Mouse (Mus musculus) liver, embryonic 16.5 days (tissue): ENCODE results near the gene Lztfl1. TPM values are rescaled to one million over a fixed set of nuclear protein-coding genes. Genes with fewer than 3 reads are reported as not detected.

Experiments
- ATAC-seq: fragments of 200-750 bp; cut with Nextera tagmentation; 2 replicates; pipeline ENCODE4 v1.8.0; 2017; ENCODE audit warnings: low read depth, mild to moderate bottlenecking, moderate number of reproducible peaks, moderate library complexity
- H3K27ac ChIP-seq: fragments of 300-500 bp; sonication (generic); 2 replicates; pipeline ENCODE4 v1.5.1; 2014; ENCODE audit warnings: mild to moderate bottlenecking, low read length
- H3K27me3 ChIP-seq: fragments of 300-500 bp; sonication (generic); 2 replicates; pipeline ENCODE4 v1.6.1; 2014; ENCODE audit warnings: low read depth, low read length, mixed read lengths; ENCODE audit not compliant: control insufficient read depth, insufficient read depth
- H3K36me3 ChIP-seq: fragments of 300-500 bp; sonication (generic); 2 replicates; pipeline ENCODE4 v1.6.1; 2014; ENCODE audit warnings: mild to moderate bottlenecking; ENCODE audit not compliant: control insufficient read depth, insufficient read depth
- H3K4me1 ChIP-seq: fragments of 300-500 bp; sonication (generic); 2 replicates; pipeline ENCODE4 v1.6.1; 2014; ENCODE audit warnings: low read depth, low read length, mixed read lengths; ENCODE audit not compliant: control insufficient read depth
- H3K4me2 ChIP-seq: fragments of 300-500 bp; sonication (generic); 2 replicates; pipeline ENCODE4 v1.6.1; 2014; ENCODE audit warnings: low read depth, low read length, mixed read lengths
- H3K4me3 ChIP-seq: fragments of 300-500 bp; sonication (generic); 2 replicates; pipeline ENCODE4 v1.5.1; 2014; ENCODE audit warnings: low read depth, mild to moderate bottlenecking, low read length
- H3K9ac ChIP-seq: fragments of 300-500 bp; sonication (generic); 2 replicates; pipeline ENCODE4 v1.6.1; 2014; ENCODE audit warnings: low read depth, low read length
- H3K9me3 ChIP-seq: fragments of 300-500 bp; sonication (generic); replicated peaks from 2 replicates; pipeline ENCODE4 v1.6.1; 2016; ENCODE audit warnings: low read length; ENCODE audit not compliant: control insufficient read depth
- WGBS: fragments of 180-500 bp; shearing (Covaris S2); extraction: QIAGEN DNeasy Blood & Tissue Kit; methylation state at CpG from one replicate; pipeline ENCODE4 v1.1.7; 2014; ENCODE audit not compliant: insufficient replicate concordance; 5-methylcytosine and 5-hydroxymethylcytosine counted together
- polyA plus RNA-seq: library from polyadenylated mRNA; unstranded; fragments of >200 nt; fragmentation: Nextera tagmentation; extraction: Ambion mirVana; gene quantifications from 2 replicates; pipeline ENCODE4 v1.2.1, GENCODE M21; 2015

The Lztfl1 gene
- 16.0 and 19.4 TPM in 2 replicates for polyA plus RNA-seq

DNA sequence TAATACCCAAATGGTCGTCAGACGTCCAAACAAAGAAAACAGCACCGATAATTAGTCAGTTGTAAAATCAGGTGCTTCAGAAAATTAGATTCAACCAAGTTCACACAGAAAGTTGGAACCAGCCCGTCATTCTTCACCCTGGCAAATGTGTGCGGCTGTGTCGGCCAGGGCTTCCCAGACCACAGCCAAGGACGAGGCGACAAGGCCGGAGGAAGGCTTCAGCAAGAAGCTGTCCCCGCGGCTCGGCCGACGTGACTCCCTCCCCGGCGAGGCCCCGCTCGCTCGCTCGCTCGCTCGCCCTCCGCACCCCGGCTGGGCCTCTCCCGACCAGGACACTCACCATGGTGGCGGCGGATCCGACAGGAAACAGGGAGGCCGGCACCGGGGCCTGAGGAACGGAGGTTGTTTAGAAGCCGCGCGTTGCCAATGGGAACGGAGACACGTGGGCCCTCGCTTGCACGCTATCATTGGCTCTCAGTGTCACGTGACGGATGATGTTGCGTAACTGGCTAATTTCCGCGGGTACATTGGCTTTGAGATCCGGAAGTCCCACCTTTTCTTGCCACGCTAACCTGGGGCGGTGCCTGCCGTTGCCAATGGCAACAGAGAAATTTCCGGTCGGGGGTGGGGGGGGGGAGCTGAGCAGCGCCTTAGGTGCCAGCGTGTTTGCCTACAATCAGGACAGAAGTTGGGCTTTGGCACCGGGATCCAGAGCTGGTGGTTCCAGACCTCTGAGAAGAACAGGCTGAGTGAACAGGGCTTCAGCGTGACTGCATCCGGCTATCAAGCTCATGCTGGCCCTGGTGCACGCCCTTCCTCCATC lies at the start of gene Lztfl1:
Lztfl1 (minus strand) TSS at position 512 of the 823 bp plus-strand sequence.
- H3K4me3 ChIP-seq: peak within 1 kb of the TSS; percentile 71
- H3K9me3 ChIP-seq: no peaks in the 10 kb centered on the region
- H3K36me3 ChIP-seq: no peaks in the 10 kb centered on the region; the same call in 1 of the 2 replicates
- no peaks in the 10 kb centered on the region for H3K27me3 ChIP-seq
- H3K9ac ChIP-seq: peak within 1 kb of the TSS; percentile 72
- H3K4me2 ChIP-seq: peak within 1 kb of the TSS; percentile 76
- ATAC-seq: peak; percentile 100
- peaks cover 7% of the 10 kb centered on the region for H3K4me1 ChIP-seq
- H3K27ac ChIP-seq: peak within 1 kb of the TSS; percentile 15
- WGBS: under 1% methylated on average over 55 of the region's 55 CpGs

DNA sequence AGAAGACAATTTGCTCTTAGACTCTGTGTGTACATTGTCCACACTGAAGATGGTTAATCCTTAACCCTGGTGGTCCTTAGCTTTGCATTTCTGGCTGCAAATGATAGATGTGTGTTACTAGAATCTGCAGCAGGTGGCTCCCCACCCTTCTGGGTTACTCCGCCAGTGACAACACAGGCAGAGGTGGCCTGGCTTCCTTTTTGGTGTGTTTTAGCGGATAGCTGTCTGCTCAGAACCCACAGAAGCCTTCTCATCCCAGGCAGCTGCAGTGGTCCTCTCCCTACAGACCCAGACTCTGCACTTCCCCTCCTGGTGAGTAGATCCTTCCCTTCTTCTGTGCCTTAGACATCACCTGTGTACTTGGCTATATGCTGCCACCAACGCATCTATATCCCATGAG lies 49.5 kb upstream of the Lztfl1 start:
- no peaks in the 10 kb centered on the region for H3K4me1 ChIP-seq
- 62% methylated on average over 3 of the region's 3 CpGs for WGBS
- no peaks in the 10 kb centered on the region for H3K27me3 ChIP-seq
- H3K27ac ChIP-seq: no peak overlapping the region
- no peak overlapping the region for H3K4me2 ChIP-seq
- H3K4me3 ChIP-seq: no peak overlapping the region
- no peaks in the 10 kb centered on the region for H3K36me3 ChIP-seq
- H3K9ac ChIP-seq: no peak overlapping the region
- no peak for ATAC-seq
- H3K9me3 ChIP-seq: no peaks in the 10 kb centered on the region

DNA sequence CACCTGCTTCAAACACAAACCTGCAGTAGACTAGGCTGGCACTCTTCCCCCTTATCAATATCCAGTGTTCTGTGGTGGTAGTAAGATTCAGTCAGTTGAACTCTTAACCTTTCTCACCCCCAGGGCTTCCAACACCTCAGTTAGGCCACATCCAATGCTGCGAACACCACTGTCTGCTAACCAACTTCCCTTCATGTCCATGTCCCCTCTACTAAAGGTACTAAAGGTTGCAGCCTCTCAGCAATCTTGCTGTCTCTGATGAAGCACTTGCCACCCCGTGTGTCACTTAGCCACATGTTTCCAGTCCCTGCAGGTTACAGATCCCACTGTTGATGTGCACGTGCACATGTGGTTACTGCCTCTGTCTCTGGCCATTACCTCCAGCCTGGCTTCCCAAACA lies 46.3 kb upstream of the Lztfl1 start:
- no peaks in the 10 kb centered on the region for H3K9me3 ChIP-seq
- no peaks in the 10 kb centered on the region for H3K27me3 ChIP-seq
- WGBS: 48% methylated on average over 3 of the region's 3 CpGs
- no peak for ATAC-seq
- no peaks in the 10 kb centered on the region for H3K36me3 ChIP-seq
- no peak overlapping the region for H3K9ac ChIP-seq
- no peak overlapping the region for H3K27ac ChIP-seq
- H3K4me2 ChIP-seq: no peak overlapping the region
- no peak overlapping the region for H3K4me3 ChIP-seq
- H3K4me1 ChIP-seq: no peaks in the 10 kb centered on the region

DNA sequence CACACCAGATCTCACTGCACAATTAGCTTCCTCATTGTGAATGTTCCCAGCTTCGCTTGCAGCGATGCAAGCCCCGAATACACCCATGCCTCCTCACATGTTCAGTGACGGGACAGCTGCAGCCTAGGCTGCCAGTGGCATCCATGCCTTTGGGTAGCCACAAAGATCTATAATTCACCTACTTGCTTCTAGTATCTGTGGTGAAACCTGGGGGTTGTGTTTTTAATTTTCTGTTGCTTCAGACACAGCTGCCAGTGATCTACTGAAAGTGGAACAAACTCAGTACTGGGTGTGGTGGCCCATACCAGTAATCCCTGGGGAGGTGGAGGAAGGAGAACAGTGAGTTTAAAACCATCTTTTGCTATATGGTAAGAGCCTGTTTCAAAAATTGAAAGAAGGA lies 45.4 kb upstream of the Lztfl1 start:
- Histone ChIP-seq H3K9ac (no peak overlapping the region), H3K9me3 (no peaks in the 10 kb centered on the region), H3K4me2 (no peak overlapping the region), H3K27ac (no peak overlapping the region), H3K27me3 (no peaks in the 10 kb centered on the region), H3K36me3 (no peaks in the 10 kb centered on the region), H3K4me1 (no peaks in the 10 kb centered on the region), H3K4me3 (no peak overlapping the region)
- no peak for ATAC-seq
- 82% methylated on average over 4 of the region's 4 CpGs for WGBS

DNA sequence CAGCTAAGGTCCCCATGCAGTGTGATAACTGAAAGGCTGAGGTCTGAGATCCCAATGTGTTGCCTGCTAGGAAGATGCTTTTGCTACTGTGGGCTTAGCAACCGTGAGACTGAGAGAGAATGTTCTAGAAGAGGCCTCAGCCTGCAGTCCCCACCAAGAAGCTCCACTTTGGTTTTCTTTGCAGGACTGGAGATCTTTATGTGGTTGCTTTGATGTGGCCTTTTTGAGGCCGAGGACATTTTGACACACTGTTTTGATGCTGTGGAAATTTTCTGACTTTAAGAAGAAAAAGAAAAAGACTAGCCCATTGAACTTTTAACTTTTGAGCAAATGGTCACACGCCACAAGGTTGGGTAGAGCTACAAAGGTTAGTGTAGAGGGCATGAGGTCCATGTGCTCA lies 43.3 kb upstream of the Lztfl1 start:
- Histone ChIP-seq H3K9me3 (no peaks in the 10 kb centered on the region), H3K27me3 (no peaks in the 10 kb centered on the region), H3K36me3 (no peaks in the 10 kb centered on the region), H3K4me1 (no peaks in the 10 kb centered on the region), H3K4me2 (no peak overlapping the region), H3K9ac (no peak overlapping the region), H3K27ac (no peak overlapping the region), H3K4me3 (no peak overlapping the region)
- WGBS: 55% methylated on average over 3 of the region's 3 CpGs
- ATAC-seq: no peak

DNA sequence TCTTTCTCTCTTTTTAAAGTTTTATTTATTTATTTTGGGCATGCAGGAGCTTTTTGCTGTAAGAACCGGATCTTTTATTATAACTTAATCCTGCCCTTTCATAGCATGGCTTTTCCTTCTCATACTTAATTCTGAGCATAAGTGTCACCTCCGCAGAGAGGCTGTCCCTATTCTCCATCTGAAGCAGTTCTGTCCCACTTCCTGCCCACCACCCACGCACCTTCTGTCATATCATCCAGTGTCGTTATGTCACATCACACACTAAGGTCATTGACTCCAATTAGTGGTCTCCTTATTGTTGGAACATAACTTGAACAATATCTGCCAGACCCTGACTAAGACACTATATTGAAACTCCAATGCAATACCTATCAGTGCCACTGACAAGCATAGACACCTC lies 41.1 kb upstream of the Lztfl1 start:
- Histone ChIP-seq H3K4me3 (no peak overlapping the region), H3K27me3 (no peaks in the 10 kb centered on the region), H3K4me2 (no peak overlapping the region), H3K36me3 (no peaks in the 10 kb centered on the region), H3K27ac (no peak overlapping the region), H3K4me1 (no peaks in the 10 kb centered on the region), H3K9ac (no peak overlapping the region), H3K9me3 (no peaks in the 10 kb centered on the region)
- ATAC-seq: no peak
- WGBS: 52% methylated on average over 4 of the region's 4 CpGs

DNA sequence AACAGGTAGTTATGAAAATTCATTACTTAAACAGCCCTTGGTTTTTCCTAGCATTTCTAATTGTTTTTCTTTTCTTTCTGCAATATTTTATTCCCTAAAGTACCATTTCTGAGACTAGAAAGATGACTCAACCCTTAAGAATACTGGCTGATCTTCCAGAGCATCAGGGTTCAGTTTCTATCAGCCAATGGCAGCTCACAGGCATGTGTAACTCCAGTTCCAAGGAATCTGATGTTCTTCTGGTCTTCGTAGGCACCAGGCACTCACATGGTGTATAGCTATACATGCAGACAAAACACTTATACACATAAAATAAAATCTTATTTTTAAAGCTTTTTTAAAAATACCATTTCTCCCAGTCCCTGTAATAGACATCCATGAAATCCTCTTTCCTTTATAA lies 40.7 kb upstream of the Lztfl1 start:
- no peaks in the 10 kb centered on the region for H3K9me3 ChIP-seq
- no peaks in the 10 kb centered on the region for H3K4me1 ChIP-seq
- H3K4me2 ChIP-seq: no peak overlapping the region
- ATAC-seq: no peak
- H3K36me3 ChIP-seq: no peaks in the 10 kb centered on the region
- no peak overlapping the region for H3K27ac ChIP-seq
- 54% methylated on average over 1 of the region's 1 CpGs for WGBS
- no peak overlapping the region for H3K4me3 ChIP-seq
- no peak overlapping the region for H3K9ac ChIP-seq
- H3K27me3 ChIP-seq: no peaks in the 10 kb centered on the region

DNA sequence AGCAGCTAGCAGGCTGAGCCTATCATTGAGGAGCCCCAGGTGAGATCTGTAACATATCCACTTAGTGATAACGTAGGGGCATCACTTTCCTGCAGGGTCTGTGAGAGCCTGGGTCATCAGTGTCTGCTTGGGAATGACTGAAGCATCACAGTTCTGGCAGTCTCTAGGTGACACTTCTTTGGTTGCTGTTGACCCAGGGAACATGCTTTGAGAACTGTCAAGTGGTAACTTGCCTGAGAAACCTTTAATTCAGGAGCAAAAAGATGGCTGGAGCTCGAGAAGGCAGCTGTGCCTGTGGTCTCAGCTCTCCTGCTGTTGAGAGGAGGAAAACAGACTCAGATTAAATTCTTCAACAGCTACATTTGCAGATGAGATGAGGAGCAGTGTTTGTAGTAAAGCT lies 39.8 kb upstream of the Lztfl1 start:
- no peak for ATAC-seq
- no peak overlapping the region for H3K4me3 ChIP-seq
- no peaks in the 10 kb centered on the region for H3K36me3 ChIP-seq
- no peak overlapping the region for H3K4me2 ChIP-seq
- no peak overlapping the region for H3K27ac ChIP-seq
- H3K9ac ChIP-seq: no peak overlapping the region
- H3K9me3 ChIP-seq: no peaks in the 10 kb centered on the region
- H3K4me1 ChIP-seq: no peaks in the 10 kb centered on the region
- WGBS: 35% methylated on average over 2 of the region's 2 CpGs
- no peaks in the 10 kb centered on the region for H3K27me3 ChIP-seq

DNA sequence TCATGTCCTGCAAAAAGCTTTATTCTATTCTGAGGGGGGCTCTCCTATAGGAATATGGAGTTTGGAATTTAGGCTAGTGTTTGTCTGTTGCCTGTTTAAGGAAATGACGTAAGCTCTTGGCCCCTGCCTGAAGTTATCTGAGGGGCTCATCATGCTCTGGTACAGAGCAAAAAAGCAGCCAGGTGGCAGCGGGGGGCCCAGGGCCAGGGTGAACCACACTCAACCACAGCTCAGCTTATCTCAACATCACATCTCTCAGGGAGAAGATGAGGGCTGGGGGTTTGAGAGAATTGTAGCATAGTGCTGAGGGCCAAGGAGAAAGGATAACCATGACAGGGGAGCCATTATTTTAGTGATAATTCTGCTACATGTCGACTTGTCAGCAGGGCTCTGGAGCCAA lies 39.3 kb upstream of the Lztfl1 start:
- Histone ChIP-seq H3K4me2 (no peak overlapping the region), H3K27ac (no peak overlapping the region), H3K4me3 (no peak overlapping the region), H3K36me3 (no peaks in the 10 kb centered on the region), H3K4me1 (no peaks in the 10 kb centered on the region), H3K9me3 (no peaks in the 10 kb centered on the region), H3K9ac (no peak overlapping the region), H3K27me3 (no peaks in the 10 kb centered on the region)
- no peak for ATAC-seq
- WGBS: 28% methylated on average over 3 of the region's 3 CpGs
